Mouse (Mus musculus): ENCODE measurements at regions not wholly inside any gene's neighbourhood (a gene's known extent, or its start where the extent isn't known, plus 50 kb on each side); places are given as distances from the start of the nearest gene placed in this dataset.

GRCm38 (mm10) chr8:30561323-30562207 is 2866.9 kb upstream of the 5930422O12Rik start:
- TF ChIP-seq CTCF (conservative IDR thresholded peaks at IDR 0.05 in 1 of 2, IDR thresholded peaks at IDR 0.05 in 1 of 2; ENCODE audit: low read depth in 2 of 2, low read length in 2 of 2) = no peak
- TF ChIP-seq EP300 (IDR thresholded peaks at IDR 0.05; ENCODE audit: low read length) = no peak
- TF ChIP-seq CHD1 (IDR thresholded peaks at IDR 0.05; ENCODE audit: low read depth, low read length) = no peak
- TF ChIP-seq MXI1 (IDR thresholded peaks at IDR 0.05; ENCODE audit: low read depth, low read length) = no peak
- TF ChIP-seq E2F4 (IDR thresholded peaks at IDR 0.05; ENCODE audit: insufficient replicate concordance, low read depth, low read length) = no peak
